Mouse (Mus musculus) skeletal muscle tissue, adult 2 months (tissue): Measurements from ENCODE around the gene Mtif3.
A peak's percentile ranks its signal among the peaks of the same experiment; 100 is the strongest.
"Not testable (repeated sequence)": the region's sequence is repeated elsewhere in the genome, so short reads cannot be mapped to it uniquely, and the experiment has no call there.

Experiments used
- DNase-seq: peaks from one replicate; pipeline ENCODE4 v3.0.0-alpha.2; 2012; ENCODE audit warnings: low read depth, low spot score

The Mtif3 gene

GRCm38 (mm10) chr5:146954576-146954975 is 9.0 kb downstream of the Mtif3 start:
- peak; percentile 63 for DNase-seq

- peak; percentile 93 for DNase-seq
These were observed 15.0 kb downstream of the Mtif3 start, which contains the start of gene Gtf3a for GRCm38 (mm10) chr5:146948508-146949088. Gene Gtf3a (plus strand): TSS chr5:146948657.

DNA sequence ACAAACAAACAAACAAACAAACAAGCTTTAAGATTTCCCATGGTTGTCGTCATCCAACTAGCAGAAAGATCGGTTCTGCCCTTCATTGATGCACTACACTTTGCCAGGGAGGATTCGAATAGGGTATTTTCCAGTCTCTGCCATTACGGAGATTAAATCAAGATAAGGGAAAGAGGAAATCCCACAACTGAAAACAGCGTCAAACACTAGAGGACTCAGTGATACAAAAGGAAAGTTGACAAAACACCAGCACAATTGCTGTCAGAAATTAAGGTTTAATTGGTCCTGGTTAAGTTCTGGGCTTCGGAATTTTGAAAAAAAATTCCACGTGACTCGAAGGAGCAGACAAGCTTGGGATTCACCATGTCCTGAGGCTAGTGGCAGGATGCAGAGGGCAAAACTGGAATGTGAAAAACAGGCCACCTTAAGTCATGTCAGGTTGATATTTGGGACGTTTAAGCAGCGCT is 15.5 kb downstream of the Mtif3 start:
- DNase-seq = no peak

- no peak for DNase-seq
These were observed 16.1 kb downstream of the Mtif3 start for GRCm38 (mm10) chr5:146947497-146947896.

DNA sequence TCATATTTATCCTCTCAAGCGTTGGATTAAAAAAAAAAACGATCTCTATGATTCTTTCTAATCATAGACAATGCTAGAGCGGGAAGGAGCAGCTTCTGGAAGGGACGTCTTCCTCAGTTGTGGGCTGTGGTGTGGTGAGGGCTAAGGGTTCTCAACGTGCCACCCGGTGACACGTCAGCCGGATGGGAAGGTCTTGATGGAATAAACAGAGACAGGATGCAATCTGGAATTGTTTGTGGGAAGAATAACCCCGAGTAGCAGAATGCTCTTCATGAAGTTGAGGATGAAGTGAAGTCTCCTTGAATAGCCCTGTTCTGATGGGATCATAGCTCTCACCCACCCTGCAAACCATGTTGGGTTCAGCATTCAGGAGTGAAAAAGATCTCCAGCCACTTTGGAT is 16.9 kb downstream of the Mtif3 start:
- no peak for DNase-seq

DNA sequence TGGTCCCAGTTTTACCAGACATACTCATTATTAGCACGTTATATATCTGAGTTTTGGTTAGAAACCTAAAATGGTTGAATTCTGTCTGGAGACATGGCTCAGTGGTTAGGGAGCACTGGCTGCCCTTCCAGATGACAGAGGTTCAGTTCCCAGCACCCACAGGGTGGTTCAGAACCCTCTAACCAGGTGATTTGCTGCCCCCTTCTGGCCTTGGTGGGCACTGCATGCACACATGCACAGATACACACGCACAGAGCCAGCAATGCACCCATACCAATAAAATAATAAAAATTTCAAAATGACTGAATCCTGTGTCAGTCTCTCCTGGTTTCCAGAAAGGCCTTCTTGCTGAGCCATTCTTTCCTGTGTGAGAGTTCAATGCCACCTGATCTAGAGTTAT is 19.0 kb downstream of the Mtif3 start:
- DNase-seq = no peak

- no peak for DNase-seq
These were observed 20.6 kb downstream of the Mtif3 start for GRCm38 (mm10) chr5:146942965-146943364.

DNA sequence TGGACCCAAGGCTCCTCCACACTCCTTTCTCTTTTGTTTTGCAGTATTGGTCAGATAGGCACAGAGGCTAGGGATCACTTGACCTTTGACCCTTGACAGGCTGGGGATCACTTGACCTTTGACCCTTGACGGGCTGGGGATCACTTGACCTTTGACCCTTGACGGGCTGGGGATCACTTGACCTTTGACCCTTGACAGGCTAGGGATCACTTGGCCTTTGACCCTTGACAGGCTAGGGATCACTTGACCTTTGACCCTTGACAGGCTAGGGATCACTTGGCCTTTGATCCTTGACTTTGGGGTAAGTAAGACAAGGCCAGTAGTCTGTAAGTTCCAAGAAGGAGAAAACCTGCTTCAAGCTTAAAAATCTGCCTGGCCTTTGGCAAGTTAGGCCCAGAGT is 21.7 kb downstream of the Mtif3 start:
- DNase-seq = not testable (repeated sequence)

DNA sequence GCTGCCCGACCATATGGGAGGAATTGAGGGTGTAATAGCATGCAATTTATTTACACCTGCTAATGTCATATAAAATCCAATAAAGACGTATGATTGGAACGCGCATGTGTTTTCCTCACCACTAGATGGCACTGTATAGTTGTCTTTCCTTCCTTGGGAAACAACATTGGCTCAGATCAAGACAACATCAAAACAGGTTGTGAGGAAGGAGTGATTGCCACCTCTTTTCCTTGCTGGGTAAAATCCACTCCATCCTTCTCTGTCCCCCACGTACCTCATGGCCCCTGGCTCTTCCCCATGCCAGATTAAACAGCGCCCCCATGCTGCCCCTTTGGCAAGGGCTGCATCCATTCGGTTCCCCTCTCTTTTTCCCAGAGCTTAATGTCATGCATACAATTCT is 23.4 kb downstream of the Mtif3 start:
- no peak for DNase-seq

GRCm38 (mm10) chr5:146939109-146939796 is 24.3 kb downstream of the Mtif3 start:
- no peak for DNase-seq

DNA sequence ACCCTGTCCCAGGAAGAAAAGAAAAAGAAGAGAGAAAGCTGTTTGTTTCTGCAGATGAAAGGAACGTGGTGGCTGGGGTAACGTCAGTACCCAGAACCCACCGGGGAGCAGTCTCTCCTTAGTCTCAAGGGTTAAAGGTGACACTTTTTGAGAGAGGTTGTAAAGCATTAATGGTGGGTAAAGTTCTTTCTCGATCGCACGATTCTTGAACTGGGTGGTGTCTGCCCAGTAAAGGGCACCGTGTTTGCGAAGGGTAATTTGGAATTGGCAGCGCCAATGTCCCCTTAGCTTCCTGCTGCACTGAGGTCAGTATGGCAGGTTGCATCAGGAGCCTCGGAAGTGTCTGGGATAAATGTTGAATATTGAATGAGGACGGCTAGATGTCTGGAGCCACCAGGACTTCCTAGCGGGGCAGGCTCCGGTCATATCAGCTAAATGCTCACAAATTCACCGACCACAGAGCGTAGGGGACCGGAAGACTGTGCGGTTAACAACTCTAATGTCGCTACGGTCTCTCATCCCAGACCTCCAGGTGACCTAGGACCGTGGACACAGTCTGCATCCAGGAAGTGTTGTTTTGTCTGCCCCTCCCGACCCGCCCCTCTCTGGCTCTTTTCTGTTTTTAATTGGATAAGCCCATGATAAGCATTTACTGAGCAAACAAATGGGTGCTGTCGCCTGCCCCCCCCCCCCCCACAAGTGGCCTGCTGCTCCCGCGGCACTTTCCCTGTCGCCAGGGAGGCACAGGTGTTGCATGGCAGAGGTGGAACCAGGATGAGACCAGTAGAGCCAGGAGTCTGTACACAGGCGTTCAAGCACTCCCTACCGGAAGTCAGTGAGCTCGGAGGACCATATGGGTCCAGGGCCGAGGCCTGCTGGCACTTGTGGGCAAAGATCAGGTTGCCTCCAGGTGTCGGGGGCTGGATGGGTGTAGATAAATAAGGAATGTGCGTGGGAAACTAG is 25.8 kb downstream of the Mtif3 start:
- DNase-seq = no peak

- no peak for DNase-seq
These were observed 30.1 kb downstream of the Mtif3 start for GRCm38 (mm10) chr5:146933466-146933865.

DNA sequence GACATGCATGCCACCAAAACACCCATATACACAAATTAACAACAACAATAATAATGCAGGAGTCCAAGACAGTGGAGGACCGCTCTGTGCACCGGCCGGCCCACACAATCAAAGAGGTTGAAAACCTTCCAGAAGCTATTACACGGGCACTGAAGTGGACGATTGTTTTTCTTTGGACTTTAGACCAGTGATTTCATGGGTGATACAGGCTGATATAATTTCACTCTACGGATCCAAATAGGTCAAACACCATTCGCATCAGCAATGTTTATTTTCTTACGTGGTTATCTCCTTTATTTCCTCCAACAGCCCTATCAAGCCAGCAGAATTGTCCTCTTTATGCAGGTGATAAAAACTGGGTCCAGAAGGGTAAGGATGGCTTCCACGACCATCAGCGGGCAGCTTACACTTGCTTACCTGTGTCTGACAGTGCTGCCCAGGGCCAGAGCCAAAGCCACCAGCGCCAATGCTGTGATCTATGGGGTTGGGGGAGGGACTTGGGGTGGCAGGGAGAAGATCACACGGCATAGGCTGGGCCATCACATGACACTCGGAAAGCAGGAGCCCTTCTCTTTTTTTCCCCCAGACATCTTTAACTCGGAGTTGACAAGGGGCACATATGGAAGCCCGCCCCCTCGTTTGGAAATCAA is 31.6 kb downstream of the Mtif3 start:
- DNase-seq = no peak

DNA sequence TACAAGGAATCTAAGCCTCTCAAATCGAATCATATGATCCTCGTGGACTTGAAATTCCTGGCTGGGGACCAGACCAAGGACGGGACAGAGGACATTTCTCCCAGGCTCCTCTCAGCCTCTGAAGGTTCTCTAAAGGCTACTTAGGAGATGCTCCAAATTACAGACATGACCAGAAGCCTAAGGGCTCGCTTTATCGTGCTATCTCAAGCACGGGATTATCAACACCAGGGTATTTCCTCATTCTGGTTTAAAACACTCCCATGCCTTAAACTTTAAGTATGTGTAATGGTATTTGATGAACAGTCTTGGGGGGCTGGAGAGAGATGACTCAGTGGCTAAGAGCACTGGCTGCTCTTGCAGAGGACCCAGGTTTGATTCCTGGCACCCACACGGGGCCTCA is 32.2 kb downstream of the Mtif3 start:
- DNase-seq = no peak

DNA sequence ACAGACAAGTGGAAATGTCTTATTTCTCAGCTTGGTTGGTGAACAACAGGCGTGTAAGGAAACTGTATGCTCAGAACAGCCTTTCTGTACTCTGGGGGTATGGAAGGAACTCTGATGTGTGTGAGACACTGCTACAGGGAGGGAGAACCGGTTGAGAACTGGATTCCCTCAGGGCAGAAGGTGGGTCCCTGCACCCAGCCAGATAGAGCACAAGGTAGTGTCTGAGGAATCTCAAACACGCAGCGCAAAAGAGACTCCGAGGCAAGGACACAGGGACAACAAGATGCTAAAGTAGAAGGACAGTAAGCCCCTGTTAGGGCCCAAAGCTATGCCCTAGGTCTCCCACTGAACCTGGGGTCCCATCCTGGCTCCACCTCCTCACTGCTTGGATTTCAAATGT is 36.9 kb downstream of the Mtif3 start:
- no peak for DNase-seq

GRCm38 (mm10) chr5:146923547-146923946 is 40.1 kb downstream of the Mtif3 start:
- no peak for DNase-seq

DNA sequence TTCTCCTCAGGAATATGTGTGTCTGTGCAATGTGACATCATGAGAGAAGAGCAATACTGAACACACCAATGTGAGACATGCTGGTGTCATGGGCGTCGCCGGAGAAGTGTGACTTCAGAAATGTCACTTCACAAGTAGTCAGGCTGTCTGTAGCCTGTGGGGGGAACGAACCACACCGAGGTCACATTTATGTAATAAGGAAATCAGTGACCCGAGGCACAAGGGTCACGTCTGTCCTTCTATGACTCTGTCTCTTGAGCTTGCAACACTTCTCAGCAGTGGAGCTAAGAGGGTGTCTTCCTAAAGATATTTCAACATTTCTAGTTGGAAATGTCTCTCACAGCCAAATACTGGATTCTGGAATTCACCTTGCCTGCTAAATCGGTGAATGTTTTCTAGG is 42.4 kb downstream of the Mtif3 start:
- no peak for DNase-seq

GRCm38 (mm10) chr5:146920314-146921161 is 43.1 kb downstream of the Mtif3 start:
- no peak for DNase-seq

DNA sequence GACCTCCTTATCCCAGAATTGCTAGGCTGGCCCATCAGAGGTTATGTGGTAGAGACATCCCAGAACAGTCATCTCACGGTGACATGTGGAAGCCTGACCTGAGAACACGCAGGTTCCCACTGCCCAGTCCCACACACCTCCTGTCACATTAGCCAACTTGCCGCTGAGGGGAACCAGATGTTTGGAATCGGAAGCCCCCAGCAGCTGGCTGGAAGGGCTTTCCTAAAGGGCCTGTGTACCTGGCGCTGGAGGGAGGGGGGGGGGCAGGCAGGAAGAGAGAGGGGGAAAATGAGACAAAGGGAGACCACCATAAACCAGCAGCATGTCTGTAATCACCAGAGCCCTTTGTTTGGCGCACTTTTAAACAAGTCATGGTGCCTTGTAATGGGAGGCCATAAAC is 43.7 kb downstream of the Mtif3 start:
- no peak for DNase-seq

DNA sequence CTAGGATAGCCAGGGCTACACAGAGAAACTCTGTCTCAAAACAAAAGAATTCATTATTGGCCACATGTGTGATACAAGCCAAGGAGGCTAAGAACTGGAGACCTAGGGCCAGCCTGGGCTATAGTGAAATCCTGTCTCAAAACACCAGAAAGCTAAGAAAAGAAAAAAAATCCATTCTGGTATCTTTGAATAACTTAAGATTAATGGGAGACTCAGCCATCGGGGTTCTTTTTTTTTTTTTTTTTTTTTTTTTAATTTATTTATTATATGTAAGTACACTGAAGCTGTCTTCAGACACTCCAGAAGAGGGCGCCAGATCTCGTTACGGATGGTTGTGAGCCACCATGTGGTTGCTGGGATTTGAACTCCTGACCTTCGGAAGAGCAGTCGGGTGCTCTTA is 46.2 kb downstream of the Mtif3 start:
- DNase-seq = not testable (repeated sequence)

DNA sequence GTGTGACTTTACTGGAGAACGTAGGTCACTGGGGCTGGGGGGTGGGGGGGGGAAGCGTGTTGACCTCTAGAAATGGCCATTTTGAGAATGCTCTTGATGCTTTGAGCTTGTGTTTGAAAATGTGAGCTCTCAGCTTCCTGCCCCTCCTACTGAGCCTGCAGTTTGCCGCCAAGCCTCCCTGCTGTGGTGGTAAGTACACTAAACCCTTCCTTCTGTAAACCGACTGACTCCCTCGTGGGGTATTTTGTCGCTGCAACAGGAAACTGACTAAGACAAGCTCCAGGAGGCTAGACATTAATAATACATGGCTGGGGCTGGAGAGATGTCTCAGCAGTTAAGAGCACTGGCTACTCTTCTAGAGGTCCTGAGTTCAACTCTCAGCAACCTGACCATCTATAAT is 46.8 kb downstream of the Mtif3 start:
- DNase-seq = no peak
